Mouse (Mus musculus): ENCODE data around the gene Trh. TPM values are rescaled to one million over a fixed set of nuclear protein-coding genes. Genes with fewer than 3 reads are reported as not detected.

Gene Trh
- 1 to 10 TPM; 2.5 to 4.3 TPM for total RNA-seq (2021)

DNA sequence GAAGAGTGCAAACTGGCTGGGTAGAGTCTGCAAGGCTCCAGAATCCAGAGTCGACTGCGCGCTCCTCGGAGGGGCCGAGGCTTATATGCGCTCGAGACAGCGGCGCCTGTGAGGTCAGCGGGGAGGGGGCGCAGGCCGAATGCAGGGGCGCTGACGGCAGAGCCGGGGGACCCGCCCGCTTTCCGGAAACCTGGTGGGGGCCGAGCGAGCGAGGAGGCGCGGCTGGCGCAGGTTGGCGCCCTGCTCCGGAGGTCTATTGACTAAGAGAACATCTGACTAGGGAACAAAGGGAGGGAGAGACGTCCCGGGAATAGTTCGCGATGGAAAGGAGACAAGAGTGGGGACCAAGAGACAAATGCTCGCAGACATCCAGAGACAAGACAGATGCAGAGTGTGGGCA lies at the start of gene Trh:
Trh (minus strand) TSS at position 60 of the 400 bp plus-strand sequence.
- intact Hi-C loops (cut with DNase I): no loop called here
- no peak for DNase-seq

DNA sequence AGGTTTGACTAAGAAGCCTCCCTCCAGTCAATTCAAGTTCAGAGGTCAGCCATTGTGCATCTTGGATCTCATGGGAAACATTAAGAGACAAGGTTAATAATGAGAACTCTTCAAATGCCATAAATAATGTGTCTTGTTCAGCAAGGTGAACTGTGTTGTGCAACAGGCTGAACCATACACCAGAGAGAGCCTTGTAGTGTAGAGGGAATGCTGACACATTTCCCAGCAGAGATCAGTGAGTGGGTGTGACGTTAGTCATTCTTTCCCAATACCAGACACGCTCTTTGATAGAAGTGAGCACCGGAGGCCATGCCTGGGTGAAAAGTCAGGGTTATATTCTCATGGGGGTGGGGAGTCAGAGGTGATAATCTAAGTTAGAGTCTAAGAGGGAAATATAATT lies 46.4 kb upstream of the Trh start:
- intact Hi-C loops (cut with DNase I): no loop called here
- no peak for DNase-seq

DNA sequence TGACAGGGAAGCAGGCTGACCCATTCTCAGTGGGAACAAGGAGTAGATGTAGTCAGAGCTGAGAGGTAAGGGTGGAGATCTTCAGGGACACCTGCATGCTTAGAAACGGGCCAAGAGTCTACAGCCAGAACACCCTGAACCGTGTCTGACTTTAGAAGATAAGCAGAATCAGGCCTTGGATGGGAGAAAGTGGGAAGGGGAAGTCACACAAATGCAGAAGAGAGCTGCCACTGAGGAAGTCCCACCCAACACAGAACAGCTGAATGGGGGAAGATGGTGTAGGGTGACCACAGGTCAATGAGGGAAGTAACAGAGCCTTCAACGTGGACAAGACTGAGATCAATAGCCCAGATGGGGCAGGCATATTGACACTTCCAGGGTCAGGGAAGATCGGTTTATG lies 42.4 kb upstream of the Trh start:
- intact Hi-C loops (cut with DNase I): loop anchor here (2.0 to 5.0 kb wide), 3 partner anchors 190 to 455 kb away; no protein-coding TSS in a partner anchor
- no peak for DNase-seq

DNA sequence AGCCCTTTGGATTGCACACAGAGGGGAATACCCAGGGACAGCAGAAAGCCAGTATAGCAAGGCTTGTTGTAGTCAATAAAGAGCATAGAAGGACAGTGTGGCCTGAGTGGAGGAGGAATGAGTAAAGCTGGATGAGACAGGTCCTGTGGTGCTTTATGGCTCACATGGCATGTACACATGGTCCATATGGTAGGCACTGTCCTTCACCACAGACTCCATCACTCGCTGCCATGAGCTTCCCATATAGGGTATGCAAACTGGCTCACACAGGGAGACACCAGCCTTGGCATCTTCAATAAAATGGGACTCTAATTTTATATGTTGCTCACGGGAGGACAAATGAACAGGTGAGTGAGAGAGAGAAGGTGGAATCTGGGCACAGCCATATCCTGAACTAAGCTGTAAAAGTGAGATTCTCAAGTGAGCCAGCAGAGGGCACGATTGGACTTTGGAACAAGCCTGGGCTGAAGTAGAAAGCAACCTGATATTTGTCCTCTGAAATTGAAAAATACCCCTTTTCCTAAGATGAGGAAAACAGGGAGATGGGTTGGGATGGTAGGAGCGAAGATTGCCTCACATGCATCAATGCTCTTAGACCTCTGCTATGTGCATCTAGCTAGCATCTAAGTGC lies 41.9 kb upstream of the Trh start:
- intact Hi-C loops (cut with DNase I): loop anchor here (2.0 to 5.0 kb wide), 3 partner anchors 191 to 456 kb away; no protein-coding TSS in a partner anchor
- peak; percentile 73 for DNase-seq

DNA sequence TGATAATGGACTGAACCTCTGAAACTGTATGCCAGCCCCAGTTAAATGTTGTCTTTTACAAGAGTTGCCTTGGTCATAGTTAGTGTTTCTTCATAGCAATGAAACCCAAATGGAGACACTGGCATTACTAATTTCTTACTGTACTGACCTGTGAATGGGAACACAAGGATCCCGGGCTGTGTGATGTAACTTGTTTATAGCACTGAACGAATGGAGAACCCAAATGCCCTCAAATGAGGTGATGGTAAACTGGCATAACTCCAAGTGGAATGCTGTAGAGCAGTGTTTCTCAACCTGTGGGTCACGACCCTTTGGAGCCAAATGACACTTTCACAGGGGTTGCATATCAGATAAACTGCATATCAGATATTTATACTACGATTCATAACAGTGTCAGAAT lies 41.1 kb upstream of the Trh start:
- intact Hi-C loops (cut with DNase I): loop anchor here (5.0 kb wide), 2 partner anchors 192 to 457 kb away; no protein-coding TSS in a partner anchor
- DNase-seq: no peak

DNA sequence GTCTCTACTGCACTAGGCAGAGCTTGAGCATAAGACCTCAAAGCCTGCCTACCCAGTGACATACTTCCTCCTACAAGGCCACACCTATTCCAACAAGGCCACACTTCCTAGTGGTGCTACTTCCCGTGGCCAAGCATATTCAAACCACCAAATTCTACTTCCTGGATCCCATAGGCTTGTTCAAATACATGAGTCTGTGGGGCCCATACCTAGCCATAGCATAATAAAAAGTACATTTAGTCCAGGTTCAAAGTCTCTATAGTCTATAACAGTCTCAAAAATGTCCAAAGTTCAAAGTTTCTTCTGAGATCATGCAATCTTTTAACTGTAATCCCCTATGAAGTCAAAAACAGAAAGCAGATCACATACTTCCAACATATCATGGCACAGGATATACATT lies 32.7 kb upstream of the Trh start:
- intact Hi-C loops (cut with DNase I): no loop called here
- no peak for DNase-seq

DNA sequence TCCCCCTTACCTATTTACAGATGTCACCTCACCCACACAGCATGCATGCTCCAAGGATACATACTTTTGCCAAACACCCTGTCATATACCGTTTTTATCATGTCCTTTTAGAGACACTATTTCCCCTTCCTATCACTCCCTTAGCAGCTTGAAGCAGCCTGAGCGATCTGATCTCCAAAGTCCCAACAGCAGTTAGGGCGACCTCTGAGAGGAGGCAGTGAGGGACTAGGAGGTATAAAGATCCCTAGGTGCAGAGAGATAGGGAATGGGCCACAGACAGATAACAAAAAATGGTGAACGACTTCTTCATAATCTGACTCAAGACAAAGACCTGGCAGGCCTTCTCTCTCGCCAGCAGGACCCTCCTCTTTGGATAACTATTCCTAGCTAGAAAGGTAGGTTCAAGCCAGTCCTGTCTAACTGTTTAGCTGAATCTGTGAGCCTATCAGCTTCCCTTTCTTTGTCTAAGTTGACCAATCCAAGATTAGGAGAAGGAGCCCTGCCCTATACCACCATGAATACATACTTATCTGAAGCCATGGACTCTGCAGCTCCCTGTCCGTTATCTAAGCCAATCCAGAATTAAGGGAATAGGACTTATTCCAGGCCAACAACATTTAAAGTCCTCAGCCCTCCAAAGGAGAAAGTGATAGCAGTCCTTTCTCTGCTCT lies 29.3 kb upstream of the Trh start:
- DNase-seq: no peak
- intact Hi-C loops (cut with DNase I): no loop called here

DNA sequence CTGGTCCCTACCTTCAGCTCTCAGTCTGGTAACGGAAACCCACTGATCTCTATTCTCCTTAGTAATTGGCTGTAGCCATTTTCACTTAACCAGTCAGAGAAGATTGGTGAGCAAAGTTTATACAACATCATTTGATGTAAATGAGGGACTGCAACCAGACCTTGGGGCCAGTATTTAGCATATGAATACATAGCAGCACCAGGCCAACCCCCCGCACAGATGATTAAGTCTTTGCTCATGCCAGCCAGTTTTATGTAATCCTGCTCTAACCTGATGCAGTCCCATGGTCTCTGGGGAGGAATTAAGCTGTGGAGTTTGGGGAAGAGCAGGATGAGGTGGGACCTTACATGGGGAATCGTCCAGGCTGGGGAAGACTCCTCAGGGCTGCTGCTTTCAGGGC lies 28.2 kb upstream of the Trh start:
- no peak for DNase-seq
- intact Hi-C loops (cut with DNase I): no loop called here

DNA sequence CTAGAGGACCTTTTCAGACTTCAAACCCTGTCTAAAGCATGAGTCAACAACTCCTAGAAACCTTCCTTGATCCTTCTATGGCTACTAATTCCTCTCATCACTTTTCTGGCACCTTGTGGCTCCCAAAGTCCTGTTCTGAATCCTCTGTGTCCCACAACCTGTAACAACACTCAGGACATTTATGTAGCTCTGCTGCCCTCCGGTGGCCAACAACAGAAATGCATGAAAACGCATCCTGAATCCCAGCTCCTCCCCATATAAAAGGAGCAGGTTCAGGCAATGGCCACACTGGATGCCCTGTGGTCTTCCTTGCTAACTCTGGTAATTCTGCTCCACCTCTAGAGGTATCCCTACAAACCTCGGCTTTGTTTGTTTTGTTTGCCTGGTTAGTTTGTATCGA lies 24.6 kb upstream of the Trh start:
- peak; percentile 69 for DNase-seq
- intact Hi-C loops (cut with DNase I): loop anchor here (2.0 to 5.0 kb wide), 2 partner anchors 50 to 367 kb away; partner anchors contain the start of gene 4930590J08Rik

DNA sequence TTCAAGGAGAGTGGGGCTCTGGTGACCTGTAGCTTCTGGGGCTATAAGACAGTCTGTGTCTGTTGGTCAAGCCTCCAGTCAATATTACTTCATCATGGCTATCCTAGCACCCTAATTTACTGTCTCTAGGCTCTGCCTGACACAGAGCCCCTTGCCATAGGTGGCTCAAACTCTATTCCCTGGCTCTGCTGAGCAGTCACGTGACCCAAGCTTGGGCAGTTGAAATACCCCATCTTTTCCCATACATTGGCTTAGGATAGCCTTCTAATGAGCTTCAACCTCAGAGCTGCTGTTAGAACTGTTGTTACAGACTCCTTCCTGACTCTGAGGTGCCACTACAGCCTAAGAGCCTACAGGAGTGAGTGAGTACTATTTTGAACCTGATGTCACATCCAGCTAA lies 23.6 kb upstream of the Trh start:
- intact Hi-C loops (cut with DNase I): loop anchor here (2.0 to 5.0 kb wide), 2 partner anchors 49 to 366 kb away; partner anchors contain the start of gene 4930590J08Rik
- DNase-seq: no peak

DNA sequence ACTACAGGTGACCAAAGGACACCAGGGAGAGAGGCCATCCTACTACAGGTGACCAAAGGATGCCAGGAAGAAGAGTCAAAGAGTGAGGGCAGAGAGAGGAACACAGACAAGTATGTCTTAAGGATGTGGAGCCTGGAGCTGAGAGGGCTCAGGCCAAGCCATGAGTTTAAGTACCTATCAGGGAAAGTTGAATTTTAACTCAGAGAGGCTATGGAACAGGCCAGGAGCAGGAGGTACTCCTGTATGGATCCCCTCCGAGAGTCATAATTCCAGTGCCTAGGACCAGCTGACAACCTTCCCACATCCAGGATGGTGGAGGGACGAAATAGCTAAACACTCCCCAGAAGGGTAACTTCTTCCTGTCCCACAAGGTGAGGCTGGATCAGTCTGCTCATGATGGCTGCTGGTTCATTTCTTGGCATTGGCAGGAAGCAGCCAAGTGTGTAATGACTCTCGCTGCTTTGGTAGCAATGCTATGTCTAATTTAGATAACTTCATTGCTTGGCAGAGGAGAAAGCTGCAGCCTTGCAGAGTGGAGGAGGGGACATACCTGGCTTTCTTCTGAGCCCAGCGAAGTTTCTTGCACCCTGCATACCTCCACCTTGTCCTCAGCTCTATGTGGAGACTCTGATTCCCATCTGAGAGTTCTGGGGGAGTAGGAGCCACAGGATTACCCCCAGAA lies 16.9 kb upstream of the Trh start:
- no peak for DNase-seq
- intact Hi-C loops (cut with DNase I): no loop called here

DNA sequence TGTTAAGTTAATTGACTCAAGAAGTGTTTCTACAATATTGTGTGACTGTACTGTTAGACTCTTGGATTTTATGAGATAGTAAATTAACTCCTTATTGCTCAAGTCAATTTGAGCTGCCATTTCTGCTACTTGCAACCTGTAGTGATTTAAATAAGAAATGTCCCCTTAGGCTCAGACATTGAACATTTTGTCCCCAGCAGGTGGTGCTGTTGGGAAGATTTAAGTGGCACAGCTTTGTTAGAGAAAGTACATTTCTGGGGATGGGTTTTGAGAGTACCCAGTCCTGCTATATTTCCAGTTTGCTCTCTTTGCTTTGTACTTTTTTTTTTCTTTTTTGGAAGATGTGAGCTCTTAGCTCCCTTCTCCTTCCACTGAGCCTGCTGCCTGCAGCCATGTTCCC lies 10.9 kb upstream of the Trh start:
- no peak for DNase-seq
- intact Hi-C loops (cut with DNase I): no loop called here

DNA sequence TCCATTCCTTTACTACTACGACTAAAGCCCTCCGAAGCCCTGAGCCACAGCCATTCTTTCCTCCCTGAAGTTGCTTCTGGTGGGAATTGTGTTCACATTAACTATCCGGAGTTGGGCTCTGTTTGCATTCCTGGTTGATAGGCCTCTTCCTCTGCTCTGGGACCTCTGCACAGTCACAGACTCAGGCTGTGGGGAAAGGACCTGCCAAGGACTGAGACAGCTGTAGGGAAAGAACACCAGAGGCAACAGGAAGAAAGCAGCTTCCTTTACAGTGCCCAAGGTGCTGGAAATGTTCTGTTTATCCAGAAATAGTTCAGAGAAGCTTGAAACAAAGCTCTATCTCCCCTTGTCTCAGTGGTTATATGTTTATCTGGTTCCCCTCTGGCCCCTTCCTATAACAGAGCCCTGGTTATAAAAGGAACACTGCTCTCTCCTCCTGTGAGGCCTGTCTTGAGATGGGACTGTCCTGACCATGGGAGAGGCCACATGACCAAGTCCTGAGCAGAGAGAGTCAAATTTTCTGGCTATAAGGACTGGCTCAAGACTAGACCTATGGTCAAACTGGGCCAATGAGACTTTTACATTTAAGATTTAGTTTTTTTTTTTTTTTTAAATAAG lies 8.9 kb upstream of the Trh start:
- no peak for DNase-seq
- intact Hi-C loops (cut with DNase I): no loop called here

DNA sequence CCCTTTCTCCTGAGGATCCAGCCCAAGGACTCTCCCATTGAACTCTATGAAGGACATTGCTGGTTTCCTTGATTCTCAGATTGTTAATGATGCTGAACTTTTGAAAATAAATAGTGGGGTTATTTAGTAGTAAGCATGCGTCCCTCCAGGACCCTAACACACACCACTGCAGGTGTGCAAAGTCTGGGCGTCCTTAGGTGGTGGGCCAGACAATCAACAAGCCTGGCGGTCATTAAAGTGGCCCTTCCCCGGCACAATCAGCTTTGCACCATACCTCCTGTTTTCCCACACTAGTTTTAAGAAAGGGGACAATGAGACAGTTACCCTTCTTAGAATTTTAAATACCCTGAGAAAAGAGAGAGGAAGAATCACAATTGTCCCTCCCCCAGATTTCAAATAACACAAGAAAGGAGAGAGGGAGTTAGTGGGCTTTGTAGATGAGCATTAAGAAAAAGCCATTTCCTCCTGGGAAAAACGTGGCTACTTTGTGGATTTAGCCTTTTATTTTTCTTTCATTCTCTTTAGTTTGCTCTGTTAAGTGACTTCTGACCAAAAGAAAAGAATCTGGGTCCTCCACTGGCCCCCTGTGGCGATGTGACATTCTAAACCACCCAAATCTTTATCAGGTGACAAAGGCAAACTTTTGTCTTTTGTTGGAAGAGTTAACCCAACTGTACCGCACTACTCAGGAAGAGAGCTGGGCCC lies 2.9 kb upstream of the Trh start:
- intact Hi-C loops (cut with DNase I): no loop called here
- DNase-seq: no peak

DNA sequence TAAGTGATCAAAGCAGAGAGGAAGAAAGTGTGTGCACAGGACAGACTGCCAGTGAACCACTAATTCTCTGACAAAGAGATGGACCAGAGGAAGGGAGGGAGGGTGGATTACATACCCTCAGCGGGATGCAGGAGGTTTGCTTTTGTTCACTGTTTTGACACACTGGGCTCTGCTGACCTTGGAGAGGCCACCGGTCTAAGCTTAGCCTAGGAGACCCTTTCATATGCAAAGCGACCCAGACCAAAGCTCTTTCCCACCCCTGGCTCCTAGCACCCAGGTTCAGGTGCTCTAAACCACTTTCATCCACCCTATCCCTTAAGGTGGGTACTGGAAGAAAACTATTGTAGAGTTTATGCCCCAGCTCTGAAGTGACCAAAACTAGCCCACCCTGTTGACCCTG lies 1.9 kb upstream of the Trh start:
- DNase-seq: no peak
- intact Hi-C loops (cut with DNase I): no loop called here

DNA sequence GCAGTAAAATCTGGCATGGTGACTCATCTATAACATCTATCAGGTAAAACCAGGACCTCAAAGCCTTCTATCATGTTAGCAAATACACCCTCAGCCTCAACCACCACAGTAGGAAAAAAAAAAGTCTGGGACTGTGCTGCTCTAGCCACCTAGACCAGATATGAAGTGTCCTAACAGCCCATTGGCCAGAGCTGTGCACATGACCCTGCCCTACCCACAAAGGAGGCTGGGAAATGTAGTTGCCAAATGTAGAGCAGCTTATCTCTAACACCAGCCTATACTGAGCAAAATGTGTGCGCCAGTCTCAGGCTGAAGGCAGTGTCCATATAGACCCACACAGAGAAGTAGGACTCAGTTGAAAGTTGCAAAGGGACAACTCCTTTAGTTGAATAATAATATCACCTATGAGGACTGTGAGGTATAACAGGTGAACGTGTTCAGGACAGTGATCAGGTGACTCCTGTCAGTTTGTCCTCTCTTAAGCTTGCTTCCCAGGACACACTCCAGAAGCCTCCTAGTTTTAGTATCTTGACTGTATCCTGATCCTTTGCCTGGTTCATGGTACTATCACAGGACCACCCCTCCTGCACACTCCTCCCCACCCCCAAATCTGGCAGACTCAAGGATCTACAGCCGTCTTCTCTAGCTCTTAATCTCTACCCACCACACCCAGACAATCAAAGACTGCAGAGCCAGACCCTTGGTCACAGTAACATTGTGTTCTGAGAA lies 3.1 kb downstream of the Trh start:
- intact Hi-C loops (cut with DNase I): no loop called here
- peak; percentile 27 for DNase-seq

DNA sequence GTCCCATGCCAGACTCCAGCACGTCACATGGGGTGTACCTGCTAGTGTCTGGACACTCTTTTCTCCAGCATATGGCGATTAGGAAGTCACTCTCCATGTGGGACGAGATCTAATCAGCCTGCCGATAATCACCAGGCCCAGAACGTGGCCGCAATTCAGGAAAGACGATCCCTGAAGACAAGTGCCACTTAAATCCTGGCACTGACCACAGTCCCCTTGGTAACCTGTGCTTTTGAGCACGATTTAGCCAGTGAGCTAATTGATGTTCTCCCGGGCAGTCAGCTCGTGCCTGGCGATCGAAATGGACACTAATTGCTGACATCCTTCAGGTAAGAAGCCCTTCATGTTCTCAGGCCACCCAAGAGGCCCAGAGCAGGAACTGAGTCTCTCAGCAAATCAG lies 9.4 kb downstream of the Trh start:
- peak; percentile 22 for DNase-seq
- intact Hi-C loops (cut with DNase I): no loop called here

DNA sequence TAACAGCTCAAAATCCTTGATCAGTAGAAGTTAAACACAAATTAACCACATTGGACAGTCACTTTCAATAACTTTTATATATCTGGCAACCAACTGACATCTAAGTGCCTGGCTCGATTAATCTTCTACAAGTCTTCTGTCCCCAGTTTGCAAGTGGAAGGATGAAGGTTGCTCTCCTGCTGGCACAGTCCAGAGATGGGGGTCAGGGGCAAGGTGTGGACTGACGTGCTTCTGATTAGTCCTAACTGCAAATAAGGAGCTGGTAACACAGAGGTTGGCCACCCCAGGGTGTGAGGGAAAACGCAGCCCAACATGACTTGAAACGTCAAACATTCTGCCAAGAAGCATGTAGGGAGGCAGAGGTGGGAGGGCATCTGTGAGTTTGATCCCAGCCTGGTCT lies 12.7 kb downstream of the Trh start:
- intact Hi-C loops (cut with DNase I): no loop called here
- DNase-seq: no peak

DNA sequence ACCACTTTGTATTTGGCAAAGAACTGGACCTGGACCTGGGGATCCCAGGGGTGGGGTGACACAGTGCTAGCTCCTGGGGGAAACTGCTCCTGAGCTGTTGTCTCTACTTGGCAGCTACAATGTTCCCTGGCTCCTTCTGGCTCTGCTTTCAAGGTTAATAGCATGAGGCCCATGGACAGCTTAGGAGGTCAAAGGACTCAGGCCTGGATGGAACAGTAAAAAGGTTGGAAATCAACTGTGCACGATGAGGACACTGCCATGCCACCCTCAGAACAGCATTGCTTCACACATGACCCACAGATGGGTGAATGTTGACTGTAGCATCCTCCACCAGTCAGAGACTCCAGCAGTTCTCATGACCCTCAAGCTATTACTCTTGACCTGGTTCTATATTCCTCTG lies 13.1 kb downstream of the Trh start:
- intact Hi-C loops (cut with DNase I): no loop called here
- DNase-seq: no peak

DNA sequence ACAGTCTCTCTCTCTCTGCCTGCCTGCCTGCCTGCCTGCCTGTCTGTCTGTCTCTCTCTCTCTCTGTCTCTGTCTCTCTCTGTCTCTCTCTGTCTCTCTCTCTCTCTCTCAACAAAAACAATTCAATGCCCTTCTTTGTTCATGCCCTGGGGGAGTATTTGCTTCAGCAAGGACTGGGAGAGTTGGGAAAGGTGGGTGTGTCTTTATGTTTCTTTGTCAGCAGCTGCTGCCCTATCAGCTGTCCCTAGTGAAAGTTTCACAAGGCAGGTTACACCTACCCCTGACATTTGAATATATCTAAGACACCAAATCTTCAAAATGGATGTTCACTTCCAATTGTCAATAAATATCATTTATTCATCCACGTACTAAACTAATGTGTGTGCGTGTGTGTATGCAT lies 14.9 kb downstream of the Trh start:
- intact Hi-C loops (cut with DNase I): no loop called here
- no peak for DNase-seq
